Mouse (Mus musculus) ES-E14 (cell line): ENCODE measurements around the gene Nub1.
A peak's percentile ranks its signal among the peaks of the same experiment; 100 is the strongest.

Experiments used
- CHD2 ChIP-seq: IDR thresholded peaks from 2 replicates; pipeline ENCODE4 v1.6.1; 2014; ENCODE audit warnings: mild to moderate bottlenecking, low read depth, low read length, inconsistent platforms
- MAFK ChIP-seq: IDR thresholded peaks from 2 replicates; pipeline ENCODE4 v1.6.1; 2014; ENCODE audit warnings: mild to moderate bottlenecking, low read depth, low read length, inconsistent platforms; ENCODE audit not compliant: insufficient read depth
- ZNF384 ChIP-seq: IDR thresholded peaks from 2 replicates; pipeline ENCODE4 v1.6.1; 2012; ENCODE audit warnings: low read depth, low read length, inconsistent platforms

GRCm38 (mm10) chr5:24685366-24686093 is at the start of gene Nub1:
- 0 out of 2 replicates have a peak, but pooled peaks have one; percentile 3 for TF ChIP-seq ZNF384
- no peak for TF ChIP-seq CHD2
- TF ChIP-seq MAFK: no peak
